Mouse (Mus musculus): Measurements from ENCODE around the gene Cdc42ep4. TPM values are rescaled to one million over a fixed set of nuclear protein-coding genes. Genes with fewer than 3 reads are reported as not detected.

The Cdc42ep4 gene
- 47.3 and 61.4 TPM in 2 replicates for polyA plus RNA-seq (2012; rRNA removed)
- polyA plus RNA-seq (2014; fragmentation: Nextera tagmentation; extraction: Ambion mirVana): 49.6 and 57.3 TPM in 2 replicates

- Histone ChIP-seq H3K27me3 (ENCODE audit: control insufficient read depth, insufficient read depth, low read length) (no peaks in the 10 kb centered on the region), H3K36me3 (ENCODE audit: control insufficient read depth, insufficient read depth, low read length) (peaks cover 12% of the 10 kb centered on the region), H3K9me3 (ENCODE audit: control insufficient read depth, low read length) (no peaks in the 10 kb centered on the region), H3K27ac (replicated peaks; ENCODE audit: low read depth, low read length) (peak within 1 kb of the TSS; percentile 97), H3K9ac (ENCODE audit: low read depth, low read length, severe bottlenecking) (peak within 1 kb of the TSS; percentile 88), H3K4me1 (ENCODE audit: control insufficient read depth, insufficient read depth, low read length) (peaks cover 34% of the 10 kb centered on the region), H3K4me2 (replicated peaks; ENCODE audit: low read depth, low read length, severe bottlenecking) (peak within 1 kb of the TSS; percentile 75), H3K4me3 (replicated peaks; ENCODE audit: low read length) (peak within 1 kb of the TSS; percentile 90)
- peak; percentile 85 for ATAC-seq (ENCODE audit: low FRiP score, low read depth)
- under 1% methylated on average over 41 of the region's 44 CpGs for WGBS
- peak; percentile 94 for TF ChIP-seq POLR2A (IDR thresholded peaks at IDR 0.05; ENCODE audit: borderline replicate concordance, extremely low read depth, insufficient read depth, insufficient read length)
- DNase-seq (ENCODE audit: low spot score): peak; percentile 97
These were observed at the start of gene Cdc42ep4 for GRCm38 (mm10) chr11:113751484-113752084. Cdc42ep4 (minus strand) TSS chr11:113751881.

GRCm38 (mm10) chr11:113800026-113800425 is 48.3 kb upstream of the Cdc42ep4 start:
- no peak for TF ChIP-seq POLR2A (IDR thresholded peaks at IDR 0.05; ENCODE audit: borderline replicate concordance, extremely low read depth, insufficient read depth, insufficient read length)
- ATAC-seq (ENCODE audit: low FRiP score, low read depth): no peak
- no peaks in the 10 kb centered on the region for H3K27me3 ChIP-seq (ENCODE audit: control insufficient read depth, insufficient read depth, low read length)
- H3K4me3 ChIP-seq (replicated peaks; ENCODE audit: low read length): no peak overlapping the region
- no peak overlapping the region for H3K9ac ChIP-seq (ENCODE audit: low read depth, low read length, severe bottlenecking)
- H3K4me1 ChIP-seq (ENCODE audit: control insufficient read depth, insufficient read depth, low read length): peaks cover 10% of the 10 kb centered on the region
- H3K9me3 ChIP-seq (ENCODE audit: control insufficient read depth, low read length): no peaks in the 10 kb centered on the region
- H3K36me3 ChIP-seq (ENCODE audit: control insufficient read depth, insufficient read depth, low read length): peaks cover 6% of the 10 kb centered on the region
- no peak overlapping the region for H3K4me2 ChIP-seq (replicated peaks; ENCODE audit: low read depth, low read length, severe bottlenecking)
- no peak overlapping the region for H3K27ac ChIP-seq (replicated peaks; ENCODE audit: low read depth, low read length)
- 95% methylated on average over 11 of the region's 12 CpGs for WGBS
- no peak for DNase-seq (ENCODE audit: low spot score)

GRCm38 (mm10) chr11:113799041-113799447 is 47.4 kb upstream of the Cdc42ep4 start:
- no peak for TF ChIP-seq POLR2A (IDR thresholded peaks at IDR 0.05; ENCODE audit: borderline replicate concordance, extremely low read depth, insufficient read depth, insufficient read length)
- H3K4me3 ChIP-seq (replicated peaks; ENCODE audit: low read length): no peak overlapping the region
- no peaks in the 10 kb centered on the region for H3K9me3 ChIP-seq (ENCODE audit: control insufficient read depth, low read length)
- no peaks in the 10 kb centered on the region for H3K27me3 ChIP-seq (ENCODE audit: control insufficient read depth, insufficient read depth, low read length)
- H3K27ac ChIP-seq (replicated peaks; ENCODE audit: low read depth, low read length): no peak overlapping the region
- H3K36me3 ChIP-seq (ENCODE audit: control insufficient read depth, insufficient read depth, low read length): peaks cover 10% of the 10 kb centered on the region
- 80% methylated on average over 14 of the region's 14 CpGs for WGBS
- H3K4me2 ChIP-seq (replicated peaks; ENCODE audit: low read depth, low read length, severe bottlenecking): no peak overlapping the region
- ATAC-seq (ENCODE audit: low FRiP score, low read depth) (no peak), DNase-seq (ENCODE audit: low spot score) (no peak)
- H3K4me1 ChIP-seq (ENCODE audit: control insufficient read depth, insufficient read depth, low read length): peaks cover 10% of the 10 kb centered on the region
- H3K9ac ChIP-seq (ENCODE audit: low read depth, low read length, severe bottlenecking): no peak overlapping the region

GRCm38 (mm10) chr11:113798011-113798410 is 46.3 kb upstream of the Cdc42ep4 start:
- Histone ChIP-seq H3K9me3 (ENCODE audit: control insufficient read depth, low read length) (no peaks in the 10 kb centered on the region), H3K4me3 (replicated peaks; ENCODE audit: low read length) (no peak overlapping the region), H3K27me3 (ENCODE audit: control insufficient read depth, insufficient read depth, low read length) (no peaks in the 10 kb centered on the region), H3K9ac (ENCODE audit: low read depth, low read length, severe bottlenecking) (no peak overlapping the region), H3K36me3 (ENCODE audit: control insufficient read depth, insufficient read depth, low read length) (peaks cover 11% of the 10 kb centered on the region), H3K4me1 (ENCODE audit: control insufficient read depth, insufficient read depth, low read length) (peaks cover 10% of the 10 kb centered on the region), H3K27ac (replicated peaks; ENCODE audit: low read depth, low read length) (no peak overlapping the region), H3K4me2 (replicated peaks; ENCODE audit: low read depth, low read length, severe bottlenecking) (no peak overlapping the region)
- DNase-seq (ENCODE audit: low spot score) (no peak), ATAC-seq (ENCODE audit: low FRiP score, low read depth) (no peak)
- TF ChIP-seq POLR2A (IDR thresholded peaks at IDR 0.05; ENCODE audit: borderline replicate concordance, extremely low read depth, insufficient read depth, insufficient read length): no peak
- 71% methylated on average over 6 of the region's 6 CpGs for WGBS

GRCm38 (mm10) chr11:113797014-113797983 is 45.6 kb upstream of the Cdc42ep4 start:
- Histone ChIP-seq H3K27ac (replicated peaks; ENCODE audit: low read depth, low read length) (no peak overlapping the region), H3K4me3 (replicated peaks; ENCODE audit: low read length) (no peak overlapping the region), H3K9ac (ENCODE audit: low read depth, low read length, severe bottlenecking) (no peak overlapping the region), H3K27me3 (ENCODE audit: control insufficient read depth, insufficient read depth, low read length) (no peaks in the 10 kb centered on the region), H3K36me3 (ENCODE audit: control insufficient read depth, insufficient read depth, low read length) (peaks cover 16% of the 10 kb centered on the region), H3K4me2 (replicated peaks; ENCODE audit: low read depth, low read length, severe bottlenecking) (no peak overlapping the region), H3K9me3 (ENCODE audit: control insufficient read depth, low read length) (no peaks in the 10 kb centered on the region), H3K4me1 (ENCODE audit: control insufficient read depth, insufficient read depth, low read length) (peaks cover 11% of the 10 kb centered on the region)
- no peak for DNase-seq (ENCODE audit: low spot score)
- WGBS: 75% methylated on average over 19 of the region's 19 CpGs
- TF ChIP-seq POLR2A (IDR thresholded peaks at IDR 0.05; ENCODE audit: borderline replicate concordance, extremely low read depth, insufficient read depth, insufficient read length): no peak
- no peak for ATAC-seq (ENCODE audit: low FRiP score, low read depth)

Data from limb, embryonic 14.5 days (tissue).